Mouse (Mus musculus) heart, postnatal 0 days (tissue): ENCODE measurements at regions not wholly inside any gene's neighbourhood (a gene's known extent, or its start where the extent isn't known, plus 50 kb on each side); places are given as distances from the start of the nearest gene placed in this dataset.

Source experiments
- ATAC-seq: fragments of 200-750 bp; cut with Nextera tagmentation; 2 replicates; pipeline ENCODE4 v1.8.0; 2017; ENCODE audit warnings: low read depth, moderate number of reproducible peaks, moderate library complexity; ENCODE audit not compliant: insufficient read depth
- DNase-seq: peaks from one replicate; pipeline ENCODE4 v3.0.0-alpha.2; 2016; ENCODE audit warnings: low spot score
- H3K27ac ChIP-seq: fragments of 300-500 bp; sonication (generic); 2 replicates; pipeline ENCODE4 v1.5.1; 2014; ENCODE audit warnings: low read depth, mild to moderate bottlenecking
- H3K27me3 ChIP-seq: fragments of 300-500 bp; sonication (generic); 2 replicates; pipeline ENCODE4 v1.6.1; 2014; ENCODE audit warnings: low read length, mixed read lengths; ENCODE audit not compliant: control insufficient read depth, insufficient read depth
- H3K36me3 ChIP-seq: fragments of 300-500 bp; sonication (generic); replicated peaks from 2 replicates; pipeline ENCODE4 v1.6.1; 2014; ENCODE audit warnings: low read length, mixed read lengths; ENCODE audit not compliant: control insufficient read depth, insufficient read depth
- H3K4me1 ChIP-seq: fragments of 300-500 bp; sonication (generic); 2 replicates; pipeline ENCODE4 v1.6.1; 2014; ENCODE audit warnings: antibody characterized with exemption; ENCODE audit not compliant: control insufficient read depth, insufficient read depth
- H3K4me2 ChIP-seq: fragments of 300-500 bp; sonication (generic); 2 replicates; pipeline ENCODE4 v1.6.1; 2014; ENCODE audit warnings: low read depth, mild to moderate bottlenecking, low read length, moderate library complexity
- H3K4me3 ChIP-seq: fragments of 300-500 bp; sonication (generic); 2 replicates; pipeline ENCODE4 v1.5.1; 2014; ENCODE audit warnings: low read depth, low read length
- H3K9ac ChIP-seq: fragments of 300-500 bp; sonication (generic); replicated peaks from 2 replicates; pipeline ENCODE4 v1.6.1; 2014; ENCODE audit warnings: low read depth, low read length, mixed read lengths
- H3K9me3 ChIP-seq: fragments of 300-500 bp; sonication (generic); replicated peaks from 2 replicates; pipeline ENCODE4 v1.6.1; 2016; ENCODE audit warnings: low read length; ENCODE audit not compliant: control insufficient read depth
- CTCF ChIP-seq: IDR thresholded peaks from 2 replicates; pipeline ENCODE4 v1.5.1; 2016; ENCODE audit warnings: antibody characterized with exemption, control low read depth, low read depth
- EP300 ChIP-seq: IDR thresholded peaks from 2 replicates; pipeline ENCODE4 v1.6.1; 2016; ENCODE audit warnings: antibody characterized with exemption, low read depth
- WGBS: fragments of 180-500 bp; shearing (Covaris S2); extraction: QIAGEN DNeasy Blood & Tissue Kit; methylation state at CpG from one replicate; pipeline ENCODE4 v1.1.7; 2014; 5-methylcytosine and 5-hydroxymethylcytosine counted together

DNA sequence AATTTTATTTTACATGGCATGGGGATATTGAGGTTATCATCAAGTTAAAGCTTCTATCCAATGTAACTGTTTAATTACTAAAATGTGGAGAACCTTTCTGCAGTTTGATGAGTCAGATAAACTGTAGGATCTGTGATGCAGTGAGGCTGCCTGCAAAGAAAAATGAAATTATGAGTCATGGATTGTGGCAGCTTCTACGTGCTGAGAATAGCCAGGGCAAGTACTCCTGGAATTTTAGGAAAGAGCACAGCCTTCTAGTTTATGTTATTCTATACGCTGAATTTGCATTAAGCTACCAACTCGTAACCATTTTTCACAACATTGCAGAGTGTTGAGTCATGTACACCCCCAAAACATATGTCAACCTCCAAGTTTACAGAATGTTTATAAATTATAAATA is 114.4 kb downstream of the Sucnr1 start:
- no peaks in the 10 kb centered on the region for H3K4me1 ChIP-seq
- no peaks in the 10 kb centered on the region for H3K9me3 ChIP-seq
- TF ChIP-seq CTCF (no peak), EP300 (no peak)
- ATAC-seq (no peak), DNase-seq (no peak)
- no peaks in the 10 kb centered on the region for H3K36me3 ChIP-seq
- no peak overlapping the region for H3K4me2 ChIP-seq
- H3K9ac ChIP-seq: no peak overlapping the region
- H3K27me3 ChIP-seq: no peaks in the 10 kb centered on the region
- H3K4me3 ChIP-seq: no peak overlapping the region
- 79% methylated on average over 3 of the region's 3 CpGs for WGBS
- no peak overlapping the region for H3K27ac ChIP-seq

DNA sequence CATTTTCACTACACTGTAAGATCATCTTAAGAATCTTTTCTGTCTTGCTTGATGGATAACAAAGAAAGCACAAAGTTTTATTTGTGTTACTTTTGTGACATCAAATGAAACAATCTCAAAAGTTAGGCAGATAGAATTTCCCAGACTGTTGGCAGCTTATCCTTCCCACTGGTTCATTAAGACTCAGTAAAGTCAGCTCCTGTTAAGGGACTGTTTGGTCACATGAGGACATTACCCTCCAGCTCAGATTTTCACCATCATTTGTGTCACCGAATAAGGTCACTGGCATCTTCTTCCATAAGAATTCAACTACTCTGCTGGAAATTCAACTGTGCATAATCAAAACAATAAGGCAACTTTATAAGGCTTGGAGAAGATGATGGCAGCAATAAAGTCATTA is 126.3 kb downstream of the Sucnr1 start:
- H3K4me2 ChIP-seq: no peak overlapping the region
- WGBS: 82% methylated on average over 1 of the region's 1 CpGs
- no peak for TF ChIP-seq CTCF
- no peak for TF ChIP-seq EP300
- no peak overlapping the region for H3K4me3 ChIP-seq
- H3K27me3 ChIP-seq: no peaks in the 10 kb centered on the region
- no peaks in the 10 kb centered on the region for H3K36me3 ChIP-seq
- no peaks in the 10 kb centered on the region for H3K9me3 ChIP-seq
- DNase-seq (no peak), ATAC-seq (no peak)
- H3K9ac ChIP-seq: no peak overlapping the region
- H3K4me1 ChIP-seq: no peaks in the 10 kb centered on the region
- no peak overlapping the region for H3K27ac ChIP-seq

DNA sequence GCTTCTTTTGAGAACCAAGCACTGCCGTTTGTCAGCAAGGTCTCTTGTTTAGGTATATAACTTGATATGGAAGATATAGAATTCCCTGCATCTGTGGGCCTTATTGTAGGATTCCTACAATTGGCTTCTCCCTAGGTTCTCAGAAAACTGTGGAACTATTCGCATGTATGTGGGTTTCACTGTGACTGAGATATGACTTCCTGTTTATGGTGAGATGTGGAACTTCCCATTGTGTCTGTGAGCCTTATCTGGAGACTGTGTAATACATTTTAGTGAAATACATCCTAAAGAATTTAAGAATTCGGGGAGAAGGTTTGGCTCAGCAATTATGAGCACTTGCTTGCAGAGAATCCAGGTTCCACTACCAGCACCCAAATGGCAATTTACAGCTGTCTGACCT is 137.3 kb downstream of the Sucnr1 start:
- no peak overlapping the region for H3K4me3 ChIP-seq
- no peaks in the 10 kb centered on the region for H3K36me3 ChIP-seq
- no peaks in the 10 kb centered on the region for H3K4me1 ChIP-seq
- H3K4me2 ChIP-seq: no peak overlapping the region
- DNase-seq (no peak), ATAC-seq (no peak)
- H3K27ac ChIP-seq: no peak overlapping the region
- no peak for TF ChIP-seq CTCF
- no peak for TF ChIP-seq EP300
- H3K9ac ChIP-seq: no peak overlapping the region
- no peaks in the 10 kb centered on the region for H3K9me3 ChIP-seq
- WGBS: 28% methylated on average over 3 of the region's 3 CpGs
- no peaks in the 10 kb centered on the region for H3K27me3 ChIP-seq

DNA sequence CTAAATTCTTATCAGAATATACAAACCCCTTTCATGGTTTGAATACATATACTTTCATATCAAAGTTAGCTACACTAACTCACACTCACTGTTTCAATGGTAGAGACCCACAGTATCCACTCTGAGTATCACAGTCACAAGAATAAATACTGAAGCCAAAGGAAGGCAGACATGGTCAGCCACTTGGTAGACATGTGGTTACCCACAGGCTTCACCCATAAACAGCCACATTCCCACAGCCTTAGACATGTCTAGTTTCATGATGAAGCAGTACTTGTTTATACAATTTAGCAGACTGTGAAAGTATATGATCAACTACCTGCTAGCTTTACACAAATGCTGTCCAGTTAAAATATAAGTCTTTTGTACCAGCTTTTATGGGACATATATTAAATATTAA is 159.0 kb downstream of the Sucnr1 start:
- Histone ChIP-seq H3K9me3 (no peaks in the 10 kb centered on the region), H3K4me1 (no peaks in the 10 kb centered on the region), H3K4me2 (no peak overlapping the region), H3K36me3 (no peaks in the 10 kb centered on the region), H3K4me3 (no peak overlapping the region), H3K27ac (no peak overlapping the region), H3K9ac (no peak overlapping the region), H3K27me3 (no peaks in the 10 kb centered on the region)
- ATAC-seq (no peak), DNase-seq (no peak)
- TF ChIP-seq EP300 (no peak), CTCF (no peak)

DNA sequence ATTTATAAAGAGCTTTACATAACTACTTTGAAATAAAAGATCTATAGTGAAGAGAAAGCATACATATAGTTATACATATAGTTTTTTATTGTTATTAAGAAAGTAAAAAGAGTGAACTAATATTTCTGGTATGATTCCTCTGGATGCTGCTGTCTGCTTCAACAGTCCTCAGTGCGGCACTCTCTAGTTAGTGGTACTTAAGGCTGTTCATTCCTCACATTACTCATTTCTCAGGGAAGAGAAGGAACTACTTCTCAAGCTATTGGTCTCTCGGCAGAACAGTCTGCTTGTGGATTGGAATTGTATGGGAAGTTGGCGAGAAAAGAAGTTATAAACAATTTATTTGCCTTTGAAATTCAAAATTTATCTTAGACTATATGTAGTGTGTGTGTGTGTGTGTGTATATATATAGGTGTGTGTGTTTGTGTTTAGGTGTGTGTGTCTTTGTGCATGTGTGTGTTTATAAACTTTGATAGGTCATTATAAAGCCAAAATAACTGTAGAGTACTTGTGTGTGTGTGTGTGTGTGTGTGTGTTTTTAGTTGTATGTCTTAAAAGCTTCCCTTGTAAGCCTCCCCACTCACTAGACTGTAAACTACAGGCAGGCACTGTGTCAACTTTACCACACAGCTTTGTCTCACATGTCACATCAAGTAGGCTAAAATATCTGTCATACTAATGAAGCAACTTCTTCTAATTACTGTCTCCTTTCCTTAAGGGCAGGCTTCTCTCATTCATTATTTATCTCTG is 185.2 kb downstream of the Sucnr1 start:
- Histone ChIP-seq H3K27ac (no peak overlapping the region), H3K36me3 (no peaks in the 10 kb centered on the region), H3K27me3 (no peaks in the 10 kb centered on the region), H3K9ac (no peak overlapping the region), H3K4me2 (no peak overlapping the region), H3K9me3 (no peaks in the 10 kb centered on the region), H3K4me3 (no peak overlapping the region), H3K4me1 (no peaks in the 10 kb centered on the region)
- 69% methylated on average over 3 of the region's 3 CpGs for WGBS
- DNase-seq: no peak
- ATAC-seq: no peak
- TF ChIP-seq EP300 (no peak), CTCF (no peak)
